Mouse (Mus musculus) gastrocnemius, adult 8-10 months (tissue): ENCODE measurements at regions not wholly inside any gene's neighbourhood (a gene's known extent, or its start where the extent isn't known, plus 50 kb on each side); places are given as distances from the start of the nearest gene placed in this dataset.

Experiments
- DNase-seq, 2 experiments: peaks; one replicate each; pipeline ENCODE4 v3.0.0; 2022; ENCODE audit warnings: low spot score in 2 of 2

DNA sequence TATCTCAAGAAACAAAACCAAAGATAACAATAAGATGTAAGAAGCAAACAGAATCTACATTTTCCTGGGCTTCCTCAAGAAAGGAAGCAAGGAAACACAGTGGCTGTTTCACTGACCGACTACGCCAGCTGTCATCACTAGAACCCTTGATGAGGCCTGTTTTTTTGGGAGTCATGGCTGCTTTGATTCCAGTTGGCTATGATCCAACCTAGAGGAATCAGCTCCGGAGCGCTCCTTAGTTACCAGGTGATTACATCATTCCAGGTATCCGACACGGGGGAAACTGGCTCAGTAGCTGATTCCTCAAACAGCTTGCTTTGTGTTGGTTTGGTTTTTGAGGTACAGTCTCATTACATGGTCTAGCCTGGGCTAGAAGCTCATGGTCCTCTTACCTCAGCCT, 84.1 kb upstream of the Galnt15 start:
- no peak for DNase-seq

DNA sequence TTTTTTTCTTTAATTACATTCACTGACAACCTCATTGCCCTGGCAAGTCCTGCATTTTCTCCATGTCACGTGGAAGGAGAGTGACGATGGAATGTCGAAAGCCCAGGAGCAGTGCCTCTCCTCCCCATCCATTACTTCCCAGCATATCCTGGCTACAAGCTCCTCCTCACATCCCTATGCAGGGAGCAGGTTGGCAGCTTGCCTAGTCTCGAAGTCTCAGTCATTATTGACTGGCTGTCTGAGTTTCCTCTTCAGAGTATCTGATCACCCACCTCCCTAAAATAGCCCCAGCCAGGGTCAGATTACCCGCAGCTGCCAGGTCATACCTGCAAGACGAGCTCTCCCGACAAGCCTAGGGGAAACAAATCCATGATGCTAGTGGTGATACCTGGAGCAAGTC, 83.7 kb upstream of the Galnt15 start:
- peak; percentile 18 to 60 for DNase-seq

DNA sequence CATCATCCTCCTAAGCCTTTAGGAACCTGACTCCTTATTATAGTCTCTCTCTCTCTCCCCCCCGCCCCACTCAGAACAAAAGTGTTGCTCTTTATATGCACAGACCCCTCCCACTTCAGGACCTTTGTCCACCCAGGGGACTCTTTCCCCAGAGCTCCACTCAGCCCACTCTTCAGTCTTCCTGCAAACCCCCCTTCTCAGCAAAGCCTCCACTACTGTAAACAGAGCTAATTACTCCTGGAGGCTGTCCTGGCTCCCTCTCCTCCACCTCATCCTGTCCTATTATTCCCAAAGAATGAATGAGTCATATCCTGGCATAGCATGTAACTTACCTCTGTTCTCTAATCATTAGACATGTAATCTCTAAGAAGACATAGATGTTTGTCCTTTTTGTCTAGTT, 82.8 kb upstream of the Galnt15 start:
- no peak for DNase-seq

DNA sequence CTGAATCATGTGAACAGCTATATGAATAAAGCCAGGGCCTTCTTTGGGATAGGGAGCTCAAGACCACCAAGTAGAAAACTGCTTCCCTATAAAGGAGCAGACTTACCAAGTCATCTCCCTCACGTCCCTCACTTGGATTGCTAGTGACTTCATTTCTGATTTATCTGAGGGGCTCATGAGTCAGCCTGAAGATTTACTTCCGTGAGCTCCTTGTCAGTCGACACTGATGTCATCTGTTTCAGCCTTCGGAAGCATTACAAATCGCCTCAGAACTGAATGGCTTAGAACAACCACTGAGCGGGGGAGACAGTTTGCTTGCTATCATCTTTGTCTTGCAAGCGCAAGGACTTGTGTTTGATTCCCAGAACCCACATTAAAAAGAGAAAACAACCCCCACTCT, 81.5 kb upstream of the Galnt15 start:
- DNase-seq: no peak

DNA sequence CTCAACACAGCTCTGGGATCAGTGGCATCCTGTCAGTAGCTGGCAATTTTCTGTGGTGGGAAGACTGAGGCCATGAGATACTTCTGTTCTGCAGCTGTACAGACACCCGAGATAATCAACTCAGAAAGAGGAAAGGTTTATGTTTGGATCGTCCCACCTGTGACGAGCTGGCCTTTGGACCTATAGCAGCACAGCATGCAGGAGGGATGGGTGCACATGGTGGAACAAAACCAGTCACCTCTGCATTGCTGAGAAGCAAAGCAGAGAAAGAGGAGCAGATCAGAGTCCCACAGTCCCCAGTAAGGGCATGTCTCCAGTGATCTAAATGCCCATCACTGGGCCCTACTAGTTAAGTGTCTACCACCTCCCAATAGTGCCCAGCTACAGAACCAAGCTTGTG, 76.9 kb upstream of the Galnt15 start:
- DNase-seq: no peak

DNA sequence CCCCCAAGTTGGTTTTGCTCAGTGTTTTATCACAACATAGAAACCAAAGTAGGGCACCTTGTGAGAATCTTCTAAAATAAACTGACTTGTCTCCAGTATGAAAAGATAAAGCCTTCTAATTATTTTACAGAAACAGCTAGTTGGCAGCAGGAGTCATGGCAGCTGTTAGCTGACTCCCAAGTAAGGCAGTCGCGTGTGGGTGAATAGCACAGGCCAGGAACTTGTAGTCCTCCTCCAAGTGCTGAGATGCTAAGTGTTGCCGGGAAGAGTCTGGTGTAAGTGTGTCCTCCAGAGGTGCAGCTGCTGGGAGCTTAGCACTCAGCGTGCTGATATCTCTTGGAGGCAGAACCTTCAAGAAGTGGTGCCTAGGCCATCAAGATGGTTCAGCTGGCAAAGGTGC, 75.0 kb upstream of the Galnt15 start:
- DNase-seq: no peak

DNA sequence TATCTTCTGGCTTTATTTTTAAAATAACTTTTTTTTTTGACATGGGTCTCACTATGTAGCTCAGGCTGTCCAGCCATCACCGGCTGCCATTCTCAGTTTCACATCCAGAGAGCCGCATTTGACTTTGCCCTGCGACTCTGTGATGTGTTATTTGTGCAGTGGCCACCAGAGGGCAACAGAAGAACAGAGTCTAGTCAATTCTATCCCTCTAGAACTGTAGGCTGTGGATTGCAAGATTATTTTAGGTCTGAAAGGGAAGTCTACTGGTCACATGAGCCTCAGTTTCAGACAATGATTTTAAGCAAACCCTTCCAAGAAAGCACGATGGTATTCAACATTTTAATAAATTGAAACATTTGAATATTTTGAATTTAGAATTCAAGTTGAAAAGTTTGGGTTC, 73.8 kb upstream of the Galnt15 start:
- DNase-seq: peak; percentile 71 to 72

DNA sequence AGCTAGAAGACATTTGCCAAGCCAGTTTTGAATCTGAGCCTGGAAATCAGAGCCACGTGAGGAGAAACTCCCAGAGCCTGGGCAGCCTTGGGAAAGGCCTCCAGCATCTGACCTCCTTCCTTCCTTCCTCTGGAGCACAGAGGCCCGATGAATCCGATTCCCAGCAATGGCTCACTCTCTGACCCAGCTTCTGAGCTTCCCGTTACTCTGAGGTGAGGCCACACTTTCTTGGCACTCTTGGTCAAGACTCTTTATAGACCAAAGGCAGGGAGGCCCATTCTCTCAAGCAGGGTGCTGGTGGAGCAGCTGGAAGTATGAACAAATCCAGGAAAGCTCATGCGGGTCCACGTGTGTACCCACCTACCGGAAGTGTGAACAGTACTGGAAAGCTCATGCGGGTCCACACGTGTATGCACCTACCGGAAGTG, 71.6 kb upstream of the Galnt15 start:
- peak in 1 of 2 experiments; percentile 32 for DNase-seq

DNA sequence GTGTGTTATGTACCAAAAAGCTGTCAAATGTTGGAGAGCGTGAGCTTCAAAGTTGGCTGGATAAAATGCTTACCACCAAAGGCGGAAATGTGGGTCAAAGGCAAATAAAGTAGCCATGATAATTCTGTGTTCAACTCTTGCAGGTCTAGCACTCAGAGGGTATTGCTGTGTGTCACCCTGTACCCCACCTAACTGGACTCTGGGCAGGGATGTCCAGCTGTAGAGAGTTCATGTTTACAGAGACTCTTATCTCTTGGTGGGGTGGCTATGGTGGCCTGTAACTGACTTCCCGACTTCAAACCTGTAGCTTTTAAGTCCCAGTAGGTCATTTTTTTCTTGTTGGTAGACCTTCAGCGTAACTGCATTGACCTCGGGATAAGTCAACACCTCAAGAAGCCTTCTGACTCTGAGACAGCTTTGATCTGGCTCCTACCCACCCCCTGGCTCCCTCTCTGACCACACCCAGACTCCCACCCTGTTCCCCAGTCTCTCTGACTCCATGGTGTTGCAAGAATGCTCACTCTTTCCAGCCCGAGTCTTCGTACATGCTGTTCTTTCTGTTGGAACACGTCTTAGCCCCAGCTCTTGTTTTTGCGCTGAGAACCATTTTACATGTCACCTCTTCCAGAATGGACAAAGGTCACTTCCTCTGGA, 68.5 kb upstream of the Galnt15 start:
- DNase-seq: peak; percentile 14 to 35

DNA sequence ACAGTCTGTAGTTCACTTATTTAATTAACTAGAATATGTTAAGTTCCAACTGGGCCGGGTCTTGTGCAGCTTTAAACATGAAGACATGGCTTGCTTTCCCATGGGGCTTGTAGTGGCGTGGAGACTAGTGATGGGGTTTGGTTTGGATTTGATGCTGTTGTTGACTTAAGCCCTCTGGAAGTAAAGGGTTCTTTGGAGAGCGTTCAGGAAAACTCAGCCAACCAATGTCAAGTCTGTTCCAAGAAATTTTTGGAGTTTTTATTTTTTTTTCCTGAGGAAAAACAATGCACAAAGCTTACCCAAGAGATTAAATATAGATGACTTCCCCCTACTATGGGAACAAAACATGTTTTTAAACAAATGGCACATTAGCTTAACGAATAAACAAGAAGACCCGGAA, 67.3 kb upstream of the Galnt15 start:
- DNase-seq: peak; percentile 31 to 44

DNA sequence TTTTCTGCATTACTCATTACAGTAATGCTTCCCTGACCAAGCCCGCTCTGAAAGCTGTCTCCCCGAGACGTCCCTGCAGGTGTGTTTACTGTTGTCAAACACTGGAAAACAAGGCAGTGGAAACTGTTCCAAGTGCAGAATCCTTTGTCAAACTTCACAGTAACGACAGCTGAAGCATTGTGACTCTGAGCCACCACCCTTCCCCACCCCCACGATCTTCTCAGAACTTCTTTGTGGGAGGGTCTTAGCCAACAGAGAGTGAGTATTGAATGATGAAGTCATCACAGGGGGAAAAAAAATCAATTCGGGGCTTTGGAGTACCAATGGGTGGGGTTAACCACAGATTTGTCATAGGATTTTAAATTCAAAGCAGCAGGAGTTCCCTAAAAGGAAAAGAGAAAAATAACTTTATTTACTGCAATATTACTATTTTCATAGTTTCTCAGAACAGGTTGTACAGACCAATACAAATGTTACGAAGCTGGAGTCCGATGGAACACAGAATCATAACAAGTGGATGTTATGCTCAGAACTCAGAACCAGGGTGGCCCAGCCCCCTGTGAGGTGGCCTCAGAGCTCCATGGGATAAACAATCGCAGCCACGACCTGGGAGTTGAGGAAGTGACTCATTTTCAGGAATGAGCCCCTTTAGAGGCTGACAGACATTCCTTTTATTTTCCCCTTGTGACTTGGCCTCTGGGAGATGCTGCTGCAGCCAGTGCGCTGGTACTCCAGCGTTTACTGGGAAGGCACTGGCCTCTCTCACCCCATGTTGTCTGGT, 65.5 kb upstream of the Galnt15 start:
- DNase-seq: peak; percentile 15 to 34

DNA sequence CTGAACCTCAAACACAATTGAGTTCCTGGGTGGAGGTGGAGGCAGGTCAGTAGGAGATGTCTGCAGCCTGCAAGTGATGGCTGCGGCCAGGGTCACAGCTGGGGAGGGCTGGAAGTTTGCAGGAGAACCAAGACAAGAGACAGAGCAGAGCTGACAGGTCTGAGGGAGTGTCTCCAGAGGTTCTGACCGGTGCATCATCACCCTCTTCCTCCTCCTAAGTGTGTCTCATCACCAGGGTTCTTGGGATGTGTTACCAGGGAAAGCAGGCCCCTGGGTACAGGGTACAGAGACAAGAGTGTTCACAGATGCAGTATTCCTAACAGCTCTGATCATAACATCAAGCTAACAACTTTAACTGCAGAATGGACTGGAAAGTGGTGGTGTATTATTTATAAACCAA, 64.7 kb upstream of the Galnt15 start:
- no peak for DNase-seq

DNA sequence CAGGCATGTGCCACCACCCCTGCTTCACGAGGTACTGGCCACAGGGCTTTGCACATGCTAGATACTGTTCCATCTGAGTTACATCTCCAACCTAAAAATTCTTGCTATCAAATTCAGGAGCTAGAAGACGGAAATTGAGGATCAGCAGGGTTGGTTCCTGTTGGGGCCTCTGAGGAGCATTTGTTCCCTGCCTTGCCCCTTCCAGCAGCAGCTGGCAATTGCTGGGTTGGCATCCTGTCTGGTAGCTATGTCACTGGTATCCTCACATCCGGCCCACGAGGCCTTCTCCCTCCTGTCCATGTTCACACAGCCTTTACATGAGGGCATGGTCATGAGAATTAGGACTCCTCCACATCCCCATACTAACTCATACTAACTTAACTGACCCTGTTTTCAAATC, 64.0 kb upstream of the Galnt15 start:
- DNase-seq: no peak

DNA sequence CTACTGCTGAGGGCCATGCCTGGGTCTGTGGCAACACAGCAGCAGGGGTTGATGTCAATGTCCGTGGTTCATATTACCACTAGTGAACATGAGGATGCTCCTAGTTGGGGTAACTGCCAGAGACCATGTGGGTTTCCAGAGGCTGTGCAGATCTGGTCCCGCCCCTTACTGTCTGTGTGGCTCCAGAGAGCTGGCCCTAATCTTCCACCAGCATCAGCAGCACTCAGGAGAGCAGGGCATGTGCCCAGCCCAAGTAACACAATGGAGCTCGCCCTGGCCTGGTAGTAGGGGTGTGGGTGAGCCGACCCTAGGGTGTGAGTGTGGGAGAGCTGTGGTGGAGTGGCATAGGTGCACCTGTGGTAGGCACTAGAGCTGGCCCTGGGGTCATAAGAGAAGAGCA, 59.3 kb upstream of the Galnt15 start:
- DNase-seq: no peak

DNA sequence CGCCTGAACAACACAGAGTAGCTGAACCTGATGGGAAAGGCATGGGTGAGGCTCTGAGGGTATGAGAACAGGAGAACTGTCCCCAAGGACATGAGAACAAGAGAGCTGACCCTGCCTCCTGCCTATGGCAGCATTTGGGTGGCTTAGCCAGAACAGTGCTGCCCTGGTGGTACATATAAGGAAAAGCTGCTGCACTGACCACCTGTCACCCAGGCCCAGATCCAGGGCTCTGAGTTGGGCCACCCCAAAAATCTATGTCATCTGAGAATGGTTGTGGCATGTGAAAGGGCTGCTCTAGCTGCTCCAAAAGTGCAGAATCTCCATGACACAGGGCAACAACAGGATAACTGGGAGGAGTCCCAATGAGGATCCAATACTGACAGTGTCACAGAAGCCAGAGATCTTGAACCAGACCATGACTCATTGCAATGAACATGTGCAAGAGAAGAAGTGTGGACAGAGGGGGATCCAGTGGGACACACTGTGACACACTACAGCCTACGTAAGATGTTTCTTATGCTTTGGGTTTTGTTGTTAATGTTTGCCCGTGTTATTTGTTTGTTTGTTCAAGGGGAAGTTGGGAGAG, 58.5 kb upstream of the Galnt15 start:
- DNase-seq: no peak

DNA sequence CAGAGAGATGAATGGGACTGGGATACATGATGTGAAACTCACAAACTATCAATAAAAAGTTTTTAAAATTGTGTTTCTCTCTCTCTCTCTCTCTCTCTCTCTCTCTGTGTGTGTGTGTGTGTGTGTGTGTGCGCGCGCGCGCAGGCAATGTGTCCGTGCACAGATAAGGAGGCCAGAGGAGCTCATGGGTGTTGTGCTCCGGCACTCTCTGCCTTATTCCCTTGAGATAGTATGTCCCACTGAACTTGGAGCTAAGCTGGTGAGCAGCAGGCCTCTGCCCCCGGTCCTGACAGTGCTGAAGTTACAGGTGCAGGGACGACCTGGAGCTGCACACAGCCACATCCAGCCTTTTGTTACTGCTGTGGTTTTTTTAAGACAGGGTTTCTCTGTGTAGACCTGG, 57.9 kb upstream of the Galnt15 start:
- DNase-seq: no peak

DNA sequence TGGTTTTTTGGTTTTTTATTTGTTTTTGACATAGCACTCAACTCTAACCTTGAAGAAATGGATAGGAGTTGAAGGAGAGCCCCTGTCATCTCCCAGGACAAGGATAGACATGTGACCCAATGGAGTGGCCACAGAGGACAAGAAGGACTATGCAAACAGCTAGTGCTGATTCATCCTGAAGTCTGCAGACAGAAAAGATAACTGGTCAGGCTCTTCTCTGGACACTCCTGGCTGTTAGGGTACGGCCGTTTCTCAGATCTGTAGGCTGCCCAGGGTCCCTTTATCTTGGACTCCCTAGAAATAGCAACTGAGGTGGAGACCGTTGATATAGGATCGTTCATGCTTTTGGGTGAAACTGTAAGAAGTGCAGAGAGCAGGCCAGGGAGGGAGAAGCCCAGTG, 55.1 kb upstream of the Galnt15 start:
- DNase-seq: no peak

DNA sequence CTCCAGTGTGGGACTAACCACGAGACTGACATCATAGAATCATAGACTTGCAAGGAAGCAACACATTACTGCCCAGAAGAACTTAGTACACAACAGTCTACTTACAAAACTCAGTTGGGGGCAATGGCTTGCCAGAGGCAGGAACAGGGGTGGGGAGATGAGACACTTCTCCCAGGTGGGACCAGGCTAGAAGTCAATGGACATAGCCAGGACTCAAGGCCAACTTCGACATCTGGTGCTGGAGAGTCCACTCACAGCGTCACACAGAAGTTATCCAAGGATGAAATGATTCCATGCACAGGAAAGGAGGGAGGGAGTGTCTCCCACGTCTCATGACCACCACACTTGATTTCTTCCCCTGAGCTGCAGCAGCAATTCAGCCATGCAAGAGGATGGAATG, 50.6 kb upstream of the Galnt15 start:
- DNase-seq: peak in 1 of 2 experiments; percentile 35

DNA sequence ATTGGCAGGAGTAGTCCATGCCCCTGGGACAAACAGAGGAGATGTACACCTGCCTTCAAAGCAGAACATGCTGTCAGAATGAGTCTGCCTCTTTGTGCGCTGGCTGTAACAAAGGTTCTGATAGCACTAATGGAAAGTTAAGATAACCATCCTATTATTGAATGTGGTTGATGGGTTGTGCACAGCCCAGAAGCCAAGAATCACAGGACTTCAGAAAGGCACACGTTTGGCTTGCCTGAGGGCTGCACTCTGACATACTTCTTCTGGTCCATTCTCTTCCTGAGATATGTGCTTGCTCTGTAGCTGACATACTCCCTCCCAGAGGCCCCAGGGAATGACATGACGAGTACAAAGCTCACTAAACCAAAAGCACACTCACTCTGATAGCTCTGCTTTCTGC, 50.1 kb upstream of the Galnt15 start:
- no peak for DNase-seq
